Mouse (Mus musculus) gastrocnemius, postnatal 10 days (tissue): ENCODE measurements around the gene Slc25a10. TPM values are rescaled to one million over a fixed set of nuclear protein-coding genes. Genes with fewer than 3 reads are reported as not detected.
"Not testable (repeated sequence)": the region's sequence is repeated elsewhere in the genome, so short reads cannot be mapped to it uniquely, and the experiment has no call there.

Source experiments
- DNase-seq: peaks from one replicate; pipeline ENCODE4 v3.0.0; 2021; ENCODE audit warnings: mixed read lengths
- total RNA-seq, 2 experiments: library from RNA; stranded (reverse); gene quantifications; 2 replicates each; pipeline ENCODE4 v1.2.3; 2021

Slc25a10 gene
- total RNA-seq, 2 experiments from 2014 or later, result 9.7 to 11.1 TPM

- DNase-seq, result no peak
These were observed 18.9 kb downstream of the Slc25a10 start for GRCm38 (mm10) chr11:120510375-120511030.

DNA sequence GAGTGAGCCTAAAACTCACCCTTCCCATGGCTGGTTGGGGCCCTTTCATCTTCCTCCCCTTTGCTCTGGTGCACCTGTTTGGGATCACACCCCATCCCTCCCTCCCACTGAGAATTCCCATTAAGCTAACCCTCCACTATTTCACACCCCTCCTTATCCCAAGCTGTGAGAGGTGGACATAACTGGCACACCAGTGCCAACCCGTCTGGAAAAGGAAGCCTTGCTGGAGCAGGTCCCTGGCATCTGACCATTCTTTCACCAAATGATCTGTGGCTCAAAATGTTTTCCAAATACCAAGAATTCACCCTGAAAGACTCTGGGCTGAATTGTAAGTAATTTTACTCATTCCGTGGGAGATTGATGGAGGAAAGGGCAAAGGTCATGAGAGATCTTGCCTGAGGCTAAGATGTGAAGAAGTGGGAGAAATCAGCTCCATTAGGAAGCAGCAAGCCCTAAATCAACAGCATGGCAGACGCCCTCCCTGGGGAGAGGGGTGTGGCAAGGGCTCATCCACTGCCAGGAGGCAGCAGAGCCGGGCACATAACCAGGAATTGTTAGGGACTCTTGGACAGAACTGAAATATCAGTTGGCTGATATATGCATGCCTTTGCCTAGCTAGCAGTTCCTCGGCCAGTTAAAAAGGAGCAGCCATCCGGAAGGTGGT, 21.3 kb downstream of the Slc25a10 start:
- DNase-seq, result no peak

DNA sequence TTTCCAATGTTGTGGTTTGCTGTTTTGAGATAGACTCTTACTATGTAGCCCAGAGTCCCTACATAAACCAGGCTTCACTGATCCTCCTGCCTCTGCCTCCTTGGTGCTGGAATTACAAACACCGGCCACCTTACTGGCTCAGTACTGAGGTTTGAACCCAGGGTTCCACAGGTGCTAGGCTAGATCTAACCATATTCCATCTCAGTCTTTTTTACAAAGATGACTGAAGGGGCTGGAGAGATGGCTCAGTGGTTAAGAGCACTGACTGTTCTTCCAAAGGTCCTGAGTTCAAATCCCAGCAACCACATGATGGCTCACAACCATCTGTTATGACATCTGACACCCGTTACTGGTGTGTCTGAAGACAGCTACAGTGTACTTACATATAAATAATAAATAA, 22.6 kb downstream of the Slc25a10 start:
- DNase-seq, result not testable (repeated sequence)

GRCm38 (mm10) chr11:120515611-120516010, 24.0 kb downstream of the Slc25a10 start:
- peak; percentile 91 for DNase-seq

GRCm38 (mm10) chr11:120517147-120517546, 25.5 kb downstream of the Slc25a10 start:
- DNase-seq, result no peak

GRCm38 (mm10) chr11:120518027-120518426, 26.4 kb downstream of the Slc25a10 start:
- DNase-seq, result no peak

DNA sequence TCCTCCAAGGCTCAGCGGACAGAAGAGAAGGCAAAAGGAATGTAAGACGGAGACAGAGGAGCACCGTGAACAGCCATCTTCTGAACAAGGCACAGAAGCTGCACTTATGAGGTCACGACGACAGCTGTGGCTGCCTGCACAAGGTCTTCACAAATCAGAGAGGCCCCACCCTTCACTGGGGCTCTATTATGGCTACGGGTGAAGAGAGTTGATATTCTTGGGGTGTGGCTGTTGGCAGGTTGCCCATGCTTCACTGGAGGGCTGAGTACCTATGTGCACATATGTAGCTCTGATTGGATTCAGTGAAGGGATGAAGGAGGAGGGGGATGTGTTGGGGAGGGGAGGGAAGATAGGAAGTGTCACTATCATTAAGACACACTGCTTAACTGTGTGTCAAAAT, 26.9 kb downstream of the Slc25a10 start:
- no peak for DNase-seq

DNA sequence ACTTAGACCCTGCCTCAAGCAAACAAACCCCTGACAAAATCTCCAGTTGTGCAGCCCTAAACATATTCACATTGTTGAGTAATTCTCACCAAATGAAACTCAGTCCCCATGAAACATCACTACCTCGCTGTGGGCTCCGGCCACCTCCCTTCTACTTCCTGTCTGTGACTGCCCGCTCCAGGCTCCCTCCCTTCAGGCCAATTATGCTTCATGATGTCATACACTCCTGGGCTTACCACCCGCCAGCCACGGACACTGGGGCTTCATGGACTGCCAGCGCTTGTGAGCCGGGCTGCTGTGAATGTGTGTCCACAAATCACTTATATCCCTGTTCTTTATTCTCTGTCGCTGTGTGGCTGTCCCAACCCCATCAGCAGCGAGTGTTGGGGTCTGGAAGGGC, 28.1 kb downstream of the Slc25a10 start:
- DNase-seq, result peak; percentile 56

DNA sequence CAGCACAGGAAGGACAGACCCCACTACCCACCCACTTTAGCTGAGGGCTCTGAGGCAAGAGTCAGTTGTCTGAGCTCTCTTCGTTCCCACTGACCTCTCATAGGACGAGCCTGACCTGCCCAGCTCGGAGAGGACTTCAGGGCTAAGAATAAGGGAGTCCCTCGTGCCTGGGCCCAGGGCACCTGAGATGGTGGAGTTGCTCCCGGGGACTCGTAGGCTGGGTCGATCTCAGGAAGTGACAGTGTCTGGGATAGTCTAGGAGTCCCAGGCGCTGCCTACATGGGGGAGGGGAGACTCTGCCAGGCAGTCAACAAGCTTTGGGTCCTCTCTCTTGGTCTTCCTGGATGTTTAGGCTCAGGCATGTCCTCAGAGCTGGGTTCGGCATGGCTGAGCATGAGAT, 28.9 kb downstream of the Slc25a10 start:
- no peak for DNase-seq

GRCm38 (mm10) chr11:120520967-120521540, 29.4 kb downstream of the Slc25a10 start:
- peak; percentile 71 for DNase-seq

GRCm38 (mm10) chr11:120522581-120522980, 30.9 kb downstream of the Slc25a10 start:
- DNase-seq, result no peak

DNA sequence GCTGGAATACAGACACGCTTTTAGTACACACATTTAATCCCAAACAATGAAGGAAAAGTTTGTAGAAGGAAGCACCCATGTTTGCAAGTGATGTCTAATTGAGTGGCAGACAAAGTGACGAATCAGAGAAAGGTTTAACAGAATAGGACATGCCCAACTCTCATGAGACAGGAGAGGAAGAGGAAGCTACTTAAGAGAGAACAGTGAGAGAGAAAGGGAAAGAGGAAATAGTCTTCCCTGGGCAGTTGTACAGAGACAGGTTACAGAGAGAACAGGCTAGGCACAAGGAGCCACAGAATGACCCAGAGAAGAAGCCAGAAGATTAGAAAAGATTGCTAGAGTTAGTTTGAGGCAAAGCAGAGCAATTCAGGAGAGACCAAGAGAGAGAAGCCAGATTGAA, 34.3 kb downstream of the Slc25a10 start:
- DNase-seq, result no peak

GRCm38 (mm10) chr11:120527690-120528354, 36.2 kb downstream of the Slc25a10 start:
- DNase-seq, result no peak

GRCm38 (mm10) chr11:120528903-120529302, 37.3 kb downstream of the Slc25a10 start:
- DNase-seq, result no peak

- DNase-seq, result peak; percentile 50
These were observed 38.7 kb downstream of the Slc25a10 start, which contains the start of gene Gcgr for GRCm38 (mm10) chr11:120530085-120530964. Gene Gcgr, plus strand, starts transcription at chr11:120530699.

- DNase-seq, result no peak
These were observed 40.0 kb downstream of the Slc25a10 start for GRCm38 (mm10) chr11:120531646-120532045.

GRCm38 (mm10) chr11:120534093-120534492, 42.5 kb downstream of the Slc25a10 start:
- DNase-seq, result no peak

DNA sequence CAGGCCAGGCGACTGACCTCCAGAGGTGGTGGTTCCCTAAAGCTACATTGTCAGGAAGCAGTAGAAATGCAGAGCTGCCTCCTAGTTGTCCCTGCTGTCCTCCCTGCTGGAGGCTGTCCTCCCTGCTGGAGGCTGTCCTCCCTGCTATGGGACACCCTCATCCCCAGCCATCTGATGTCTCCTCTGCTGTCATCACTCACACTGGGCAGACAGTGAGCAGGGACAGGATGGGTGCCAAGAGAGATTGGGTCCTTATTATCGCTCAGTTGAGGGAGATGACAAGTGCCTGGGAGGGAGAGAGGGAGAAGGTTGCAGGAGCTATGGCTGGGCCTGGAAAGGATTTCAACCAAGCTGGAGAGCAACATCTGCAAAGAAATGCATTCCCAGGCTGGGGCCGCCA, 43.5 kb downstream of the Slc25a10 start:
- DNase-seq, result no peak

DNA sequence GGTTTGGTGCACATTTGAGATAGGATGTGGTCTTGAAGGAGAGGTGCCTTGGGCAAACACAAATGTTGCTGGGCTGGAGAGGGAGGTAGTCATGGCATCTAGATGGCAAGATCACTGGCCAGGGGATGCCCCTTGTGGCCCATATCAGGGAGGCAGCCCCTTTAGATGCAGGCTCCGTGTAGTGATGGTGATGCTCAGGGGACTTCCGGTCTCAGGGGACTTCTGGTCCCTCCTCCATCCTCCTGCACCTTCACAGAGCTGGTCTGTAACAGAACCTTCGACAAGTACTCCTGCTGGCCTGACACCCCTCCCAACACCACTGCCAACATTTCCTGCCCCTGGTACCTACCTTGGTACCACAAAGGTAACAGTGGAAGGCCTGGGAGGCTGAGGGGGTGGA, 44.2 kb downstream of the Slc25a10 start:
- DNase-seq, result no peak

- DNase-seq, result peak; percentile 71
These were observed 46.8 kb downstream of the Slc25a10 start for GRCm38 (mm10) chr11:120538485-120538884.

DNA sequence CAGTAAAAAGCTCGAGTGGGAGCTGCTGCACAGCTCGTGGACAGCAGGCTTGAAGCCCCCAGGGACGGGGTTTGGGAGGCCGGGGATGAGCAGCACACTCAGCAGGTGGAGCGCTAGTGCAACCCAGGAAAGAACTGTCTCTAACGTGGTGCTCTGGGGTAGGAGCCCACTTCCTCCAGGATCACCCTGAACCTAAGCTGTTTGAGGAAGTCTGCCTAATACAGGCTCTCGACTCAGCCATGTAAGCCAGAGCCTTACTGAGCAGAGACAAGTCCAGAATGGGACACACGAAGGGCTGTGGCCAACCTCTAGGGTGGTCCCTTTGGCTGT, 47.3 kb downstream of the Slc25a10 start:
- DNase-seq, result no peak
